In the genomic region with DNA sequence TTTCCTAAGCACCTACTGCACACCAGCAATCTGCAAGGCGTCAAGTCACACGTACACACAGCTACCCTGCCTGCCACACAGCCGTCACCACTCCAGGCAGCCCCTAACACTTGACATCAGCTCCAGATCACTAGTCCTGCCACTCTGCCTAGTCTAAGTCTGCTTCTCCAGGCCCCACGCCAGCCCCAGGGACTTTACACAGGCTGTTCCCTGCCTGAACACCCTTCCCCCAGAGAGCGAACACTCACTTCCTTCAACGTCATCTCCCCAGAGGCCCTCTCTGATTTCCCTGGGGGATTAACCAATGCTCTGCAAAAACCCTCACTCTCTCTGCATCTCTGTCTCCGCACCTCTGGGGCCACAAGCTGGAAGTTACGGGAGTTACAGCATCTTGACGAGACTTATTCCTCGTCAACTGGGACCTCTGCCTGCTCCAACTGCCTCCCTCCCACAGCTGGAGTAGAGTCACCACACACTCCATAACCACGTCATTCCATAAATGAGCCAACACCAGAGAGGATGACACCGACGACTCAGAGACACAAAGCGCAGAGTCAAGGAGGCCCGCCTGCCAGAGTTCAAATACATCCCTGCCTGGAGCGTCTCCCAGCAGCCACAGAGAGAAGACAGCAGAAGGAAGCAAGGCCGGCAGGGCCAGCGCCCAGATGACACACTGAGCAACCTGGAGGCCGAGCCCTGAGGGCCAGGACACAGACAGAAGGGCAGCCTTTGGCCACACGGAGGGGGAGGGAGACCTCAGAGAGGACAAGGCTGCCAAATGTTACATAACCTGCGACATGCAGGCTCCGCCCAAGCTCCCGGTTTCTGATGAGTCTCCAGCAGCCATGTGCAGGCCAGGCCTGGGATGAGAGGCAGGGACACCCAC, we compare ENCODE assay signal across 8 mouse cellular contexts. TPM values are rescaled to one million over a fixed set of nuclear protein-coding genes. Genes with fewer than 3 reads are reported as not detected.
DNase-seq lines count a peak whose midpoint lies in the region; ATAC-seq and TF ChIP-seq lines count a peak whose summit lies in the region.

No protein-coding gene starts in this region.

- no peak overlapping the region for H3K9ac ChIP-seq in stomach, embryonic 15.5 days
- no peak overlapping the region for H3K9ac ChIP-seq in stomach, postnatal 0 days (ENCODE audit: low read length)

- no peak overlapping the region for H3K4me2 ChIP-seq in stomach, embryonic 15.5 days
- no peak overlapping the region for H3K4me2 ChIP-seq in stomach, postnatal 0 days (replicated peaks; ENCODE audit: low read depth)

- DNase-seq in stomach, postnatal 0 days (ENCODE audit: low spot score), result no peak
- peak; percentile 79 for DNase-seq in cerebellum, adult 8-10 months
- DNase-seq in layer of hippocampus, adult 9-11 months, result peak; percentile 71
- DNase-seq in lung, postnatal 25 days (ENCODE audit: low spot score), result peak; percentile 88
- DNase-seq in telencephalon, adult 2 months (ENCODE audit: low read depth, low spot score), result peak; percentile 36
- DNase-seq in thymus, postnatal 0 days (ENCODE audit: low spot score), result no peak

- H3K27ac ChIP-seq in stomach, embryonic 15.5 days, result peak overlapping the region; percentile 17; the same call in 1 of the 2 replicates
- H3K27ac ChIP-seq in stomach, postnatal 0 days (replicated peaks), result no peak overlapping the region

- no peak overlapping the region for H3K4me3 ChIP-seq in stomach, embryonic 15.5 days (replicated peaks)
- H3K4me3 ChIP-seq in stomach, postnatal 0 days (ENCODE audit: low read depth, low read length), result no peak overlapping the region

- peaks cover 41% of the 10 kb centered on the region for H3K4me1 ChIP-seq in stomach, embryonic 15.5 days
- H3K4me1 ChIP-seq in stomach, postnatal 0 days (replicated peaks; ENCODE audit: control insufficient read depth, insufficient read depth), result peaks cover 6% of the 10 kb centered on the region

- 70% methylated on average over 23 of the region's 23 CpGs for WGBS in stomach, embryonic 15.5 days
- 58% methylated on average over 23 of the region's 23 CpGs for WGBS in stomach, postnatal 0 days

- no peak for TF ChIP-seq EP300 in stomach, postnatal 0 days (optimal IDR thresholded peaks at IDR 0.05)

- H3K36me3 ChIP-seq in stomach, embryonic 15.5 days, result peaks cover 46% of the 10 kb centered on the region
- H3K36me3 ChIP-seq in stomach, postnatal 0 days (ENCODE audit: control insufficient read depth, insufficient read depth, low read length), result peaks cover 32% of the 10 kb centered on the region

- ATAC-seq in stomach, embryonic 15.5 days (ENCODE audit: insufficient read depth, low FRiP score, low read depth), result no peak
- ATAC-seq in stomach, postnatal 0 days (ENCODE audit: low FRiP score, low TSS enrichment), result no peak
- ATAC-seq in granulocyte monocyte progenitor cell, adult 5-6 weeks (replicated peaks; ENCODE audit: poor library complexity, severe bottlenecking), result peak; percentile 33

- no peaks in the 10 kb centered on the region for H3K27me3 ChIP-seq in stomach, embryonic 15.5 days (replicated peaks)
- H3K27me3 ChIP-seq in stomach, postnatal 0 days (ENCODE audit: control insufficient read depth, insufficient read depth, low read length), result no peaks in the 10 kb centered on the region

- H3K9me3 ChIP-seq in stomach, embryonic 15.5 days, result no peaks in the 10 kb centered on the region
- no peaks in the 10 kb centered on the region for H3K9me3 ChIP-seq in stomach, postnatal 0 days (ENCODE audit: control insufficient read depth, low read length)

- TF ChIP-seq CTCF in stomach, postnatal 0 days (IDR thresholded peaks at IDR 0.05; ENCODE audit: low read depth), result no peak

RNA-seq across cellular contexts. Expression of gene Rflna, which starts 49.8 kb away (rescaled TPM):
- 3.6 and 4.4 TPM in 2 replicates for polyA plus RNA-seq in stomach, embryonic 15.5 days (2015; fragmentation: Nextera tagmentation; extraction: Ambion mirVana)
- polyA plus RNA-seq in stomach, postnatal 0 days (2015; fragmentation: Nextera tagmentation; extraction: Ambion mirVana), result 1.8 and 2.3 TPM in 2 replicates
- total RNA-seq in granulocyte monocyte progenitor cell, adult 5-6 weeks (2014; fragmentation: Nextera tagmentation), result not detected in 2 replicates
- not detected in 2 replicates for total RNA-seq in granulocyte monocyte progenitor cell, adult 5-6 weeks (2017)
- polyA plus RNA-seq in thymus, postnatal 0 days (2015; fragmentation: Nextera tagmentation; extraction: Ambion mirVana), result 0.51 and 0.61 TPM in 2 replicates

Comparison
In these comparisons a context has a peak if more than half of its experiments do, and no peak if none do; other contexts are left out.
1. DNase-seq: peak in cerebellum, adult 8-10 months (single experiment), layer of hippocampus, adult 9-11 months (single experiment), lung, postnatal 25 days (single experiment) and telencephalon, adult 2 months (single experiment); none in stomach, postnatal 0 days (single experiment) and thymus, postnatal 0 days (single experiment).